Mouse (Mus musculus): ENCODE results near the gene Ostc.

GRCm38 (mm10) chr3:130716555-130716954, 7.3 kb upstream of the Ostc start:
- TF ChIP-seq CTCF (IDR thresholded peaks at IDR 0.05; ENCODE audit: low read depth, low read length) (no peak), POLR2A (IDR thresholded peaks at IDR 0.05; ENCODE audit: borderline replicate concordance, low read depth, low read length) (no peak)

All from bone marrow macrophage, adult 2 months (primary cell).